Mouse (Mus musculus): ENCODE measurements at regions not wholly inside any gene's neighbourhood (a gene's known extent, or its start where the extent isn't known, plus 50 kb on each side); places are given as distances from the start of the nearest gene placed in this dataset.

GRCm38 (mm10) chr1:55977796-55978195, 572.1 kb downstream of the Plcl1 start:
- DNase-seq (ENCODE audit: low spot score in 2 of 2) = no peak

DNA sequence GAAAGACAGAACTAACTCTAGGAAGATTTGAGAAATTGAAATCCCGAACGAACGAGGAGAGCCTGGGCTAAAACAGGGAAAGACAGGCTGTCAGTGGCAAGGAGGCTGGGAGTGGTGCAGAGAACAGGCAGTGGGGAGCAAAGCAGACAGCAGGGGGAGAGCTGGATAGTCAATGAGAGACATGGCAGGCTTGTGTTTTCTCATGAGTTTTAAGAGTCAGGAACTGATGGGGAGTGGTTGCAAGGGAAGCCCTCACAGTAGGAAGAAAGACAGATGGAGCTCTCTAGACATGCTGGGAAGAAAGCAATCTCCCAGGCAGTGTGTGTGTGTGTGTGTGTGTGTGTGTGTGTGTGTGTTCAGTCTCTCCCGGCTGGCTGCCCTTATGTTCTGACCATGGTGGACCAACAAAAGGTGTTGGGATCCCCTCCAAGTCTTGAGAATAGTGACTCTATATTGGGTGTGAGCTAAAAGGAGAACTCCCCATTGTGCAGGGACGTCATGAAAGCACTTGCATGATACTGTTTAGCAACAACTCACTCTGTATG, 577.9 kb downstream of the Plcl1 start:
- DNase-seq (ENCODE audit: low spot score in 2 of 2) = peak; percentile 4 to 21

DNA sequence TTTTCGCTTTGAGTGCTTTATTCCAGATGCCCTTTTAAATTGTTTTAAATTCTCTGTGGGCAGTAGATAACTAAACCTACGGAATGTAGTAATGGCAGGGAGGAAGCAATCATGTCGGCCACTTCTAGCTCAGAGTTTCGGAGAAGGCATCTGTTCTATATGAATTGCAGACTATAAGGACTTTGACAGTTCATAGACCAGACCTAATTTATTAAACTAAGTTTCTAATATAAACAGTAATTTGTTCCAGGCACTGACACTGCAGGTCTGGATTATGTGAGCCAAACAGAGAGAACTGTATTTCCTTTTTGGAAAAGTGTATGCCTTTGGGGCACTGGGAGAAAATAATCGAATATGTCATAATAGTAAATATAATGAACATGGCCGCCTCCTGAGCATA, 591.4 kb downstream of the Plcl1 start:
- no peak for DNase-seq (ENCODE audit: low spot score in 2 of 2)
